ENCODE assay signal across 9 mouse cellular contexts in genomic region chr17:45119609-45120201, GRCm38 (mm10).
DNase-seq lines count a peak whose midpoint lies in the region; ATAC-seq and TF ChIP-seq lines count a peak whose summit lies in the region.
"Had no signal": no experiment of that assay in that cellular context is flagged by ENCODE, and none has a peak within 500 bp of the region (broad histone marks: within the 10 kb centered on the region; RNA-seq: fewer than 3 reads in every experiment).

No protein-coding gene starts in this region.

- H3K27me3 ChIP-seq in spleen, adult 2 months (ENCODE audit: control insufficient read depth, insufficient read depth, low read length): no peaks in the 10 kb centered on the region
- H3K27me3 ChIP-seq: neural tube, embryonic 12.5 days had no signal

- H3K4me3 ChIP-seq in spleen, adult 2 months (ENCODE audit: extremely low read depth, insufficient read depth, insufficient read length): peak overlapping the region; percentile 36; the same call in 1 of the 2 replicates
- H3K4me3 ChIP-seq: limb, embryonic 13.5 days; neural tube, embryonic 12.5 days had no signal

- no peaks in the 10 kb centered on the region for H3K36me3 ChIP-seq in spleen, adult 2 months (ENCODE audit: control insufficient read depth, insufficient read depth, low read length)
- H3K36me3 ChIP-seq: limb, embryonic 13.5 days; neural tube, embryonic 12.5 days had no signal

- peak; percentile 16; the same call in 1 of the 2 replicates for TF ChIP-seq POLR2A in spleen, adult 2 months (IDR thresholded peaks at IDR 0.05; ENCODE audit: low read depth, low read length)

- peak; percentile 14 to 20 for DNase-seq in spleen, adult 2 months (ENCODE audit: low read depth in 1 of 2, low spot score in 2 of 2)
- no peak for DNase-seq in spleen, postnatal 4 days (ENCODE audit: low spot score in 2 of 2)
- peak; percentile 33 for DNase-seq in layer of hippocampus, adult 11-12 months (ENCODE audit: low spot score)
- no peak for DNase-seq in urinary bladder, adult 2 months (ENCODE audit: low spot score)
- DNase-seq in retina, postnatal 1 day: no peak
- DNase-seq in ovary, postnatal 10 days (ENCODE audit: low spot score): no peak

- WGBS in spleen, adult 2 months: 16% methylated on average over 18 of the region's 18 CpGs

- H3K4me1 ChIP-seq in spleen, adult 2 months (ENCODE audit: control insufficient read depth, insufficient read depth, insufficient read length): peaks cover 15% of the 10 kb centered on the region; the same call in 1 of the 2 replicates

- peak overlapping the region; percentile 73 for H3K27ac ChIP-seq in spleen, adult 2 months (ENCODE audit: insufficient read depth, low read length)
- H3K27ac ChIP-seq: limb, embryonic 13.5 days; neural tube, embryonic 12.5 days had no signal

- TF ChIP-seq CTCF in spleen, adult 2 months (IDR thresholded peaks at IDR 0.05; ENCODE audit: extremely low read depth, insufficient read depth, insufficient read length, insufficient replicate concordance): no peak

- ATAC-seq in megakaryocyte progenitor cell, adult 5-6 weeks (replicated peaks; ENCODE audit: poor library complexity): peak; percentile 68

Comparison
In these comparisons a context has a peak if more than half of its experiments do, and no peak if none do; other contexts are left out.
1. DNase-seq: peak in spleen, adult 2 months (2 of 2) and layer of hippocampus, adult 11-12 months (single experiment); none in spleen, postnatal 4 days (0 of 2), urinary bladder, adult 2 months (single experiment), retina, postnatal 1 day (single experiment) and ovary, postnatal 10 days (single experiment).